Mouse (Mus musculus): ENCODE results near the gene Pebp1. TPM values are rescaled to one million over a fixed set of nuclear protein-coding genes. Genes with fewer than 3 reads are reported as not detected.
"Not testable (repeated sequence)": the region's sequence is repeated elsewhere in the genome, so short reads cannot be mapped to it uniquely, and the experiment has no call there.

The Pebp1 gene
- 100 to 1,000 TPM; 759 to 778 TPM for total RNA-seq (2021)
- long read RNA-seq, transcript Pebp1-201 (4 exons, 1,240 nt), result major isoform, 500 of 522 reads
- long read RNA-seq, partial matches to known transcripts, result 9 of 522 reads
- long read RNA-seq, other reads (novel, unspliced or antisense), result 13 of 522 reads

GRCm38 (mm10) chr5:117286831-117287822 is at the start of gene Pebp1:
Pebp1 (minus strand) TSS chr5:117287625.
- peak; percentile 94 to 96 for DNase-seq (ENCODE audit: low spot score in 2 of 2)

GRCm38 (mm10) chr5:117330457-117330856 is 43.0 kb upstream of the Pebp1 start:
- no peak for DNase-seq (ENCODE audit: low spot score in 2 of 2)

- no peak for DNase-seq (ENCODE audit: low spot score in 2 of 2)
Observed at GRCm38 (mm10) chr5:117326408-117326807, 39.0 kb upstream of the Pebp1 start.

- no peak for DNase-seq (ENCODE audit: low spot score in 2 of 2)
Observed at GRCm38 (mm10) chr5:117323751-117324150, 36.3 kb upstream of the Pebp1 start.

GRCm38 (mm10) chr5:117318741-117319629 is 31.6 kb upstream of the Pebp1 start, which contains the start of gene Vsig10:
Vsig10 (plus strand) TSS chr5:117319083.
- peak; percentile 15 to 46 for DNase-seq (ENCODE audit: low spot score in 2 of 2)

GRCm38 (mm10) chr5:117314587-117315428 is 27.4 kb upstream of the Pebp1 start:
- no peak for DNase-seq (ENCODE audit: low spot score in 2 of 2)

- DNase-seq (ENCODE audit: low spot score in 2 of 2), result no peak
Observed at GRCm38 (mm10) chr5:117313909-117314308, 26.5 kb upstream of the Pebp1 start.

- peak in 1 of 2 experiments; percentile 17 for DNase-seq (ENCODE audit: low spot score in 2 of 2)
Observed at GRCm38 (mm10) chr5:117313420-117313819, 26.0 kb upstream of the Pebp1 start.

- peak; percentile 19 to 63 for DNase-seq (ENCODE audit: low spot score in 2 of 2)
Observed at GRCm38 (mm10) chr5:117307699-117308098, 20.3 kb upstream of the Pebp1 start.

GRCm38 (mm10) chr5:117306826-117307225 is 19.4 kb upstream of the Pebp1 start:
- DNase-seq (ENCODE audit: low spot score in 2 of 2), result no peak

GRCm38 (mm10) chr5:117305754-117306153 is 18.3 kb upstream of the Pebp1 start:
- no peak for DNase-seq (ENCODE audit: low spot score in 2 of 2)

- DNase-seq (ENCODE audit: low spot score in 2 of 2), result peak; percentile 28 to 86
Observed at GRCm38 (mm10) chr5:117304947-117305346, 17.5 kb upstream of the Pebp1 start.

- DNase-seq (ENCODE audit: low spot score in 2 of 2), result no peak
Observed at GRCm38 (mm10) chr5:117303691-117304579, 16.5 kb upstream of the Pebp1 start.

GRCm38 (mm10) chr5:117302899-117303298 is 15.5 kb upstream of the Pebp1 start:
- DNase-seq (ENCODE audit: low spot score in 2 of 2), result no peak

GRCm38 (mm10) chr5:117295011-117295410 is 7.6 kb upstream of the Pebp1 start:
- DNase-seq (ENCODE audit: low spot score in 2 of 2), result no peak

GRCm38 (mm10) chr5:117293776-117294175 is 6.4 kb upstream of the Pebp1 start:
- not testable (repeated sequence) for DNase-seq (ENCODE audit: low spot score in 2 of 2)

- no peak for DNase-seq (ENCODE audit: low spot score in 2 of 2)
Observed at GRCm38 (mm10) chr5:117292547-117292946, 5.1 kb upstream of the Pebp1 start.

- no peak for DNase-seq (ENCODE audit: low spot score in 2 of 2)
Observed at GRCm38 (mm10) chr5:117291312-117291711, 3.9 kb upstream of the Pebp1 start.

- no peak for DNase-seq (ENCODE audit: low spot score in 2 of 2)
Observed at GRCm38 (mm10) chr5:117290081-117290480, 2.7 kb upstream of the Pebp1 start.

Data from layer of hippocampus, adult 18-20 months (tissue).